Mouse (Mus musculus): Measurements from ENCODE around the gene Trim27.

DNA sequence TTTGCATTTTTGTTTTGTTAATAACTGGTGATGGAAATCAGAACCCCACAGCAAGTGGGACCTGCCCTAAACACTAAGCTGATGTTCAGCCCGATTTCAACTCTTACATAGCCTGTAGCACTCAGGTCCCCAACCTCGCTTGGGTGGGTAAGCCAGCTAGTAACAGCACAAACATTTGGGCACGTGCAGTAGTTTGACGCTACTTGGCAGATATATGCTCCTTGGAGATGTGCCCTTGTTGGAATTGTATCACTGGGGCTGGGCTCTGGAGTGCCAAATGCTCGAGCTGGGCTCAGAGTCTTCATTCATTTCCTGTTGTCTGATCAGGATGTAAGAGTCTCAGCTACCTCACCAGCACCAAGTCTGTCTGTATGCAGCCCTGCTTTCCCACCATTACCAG is 16.7 kb upstream of the Trim27 start:
- TF ChIP-seq TAL1 (IDR thresholded peaks at IDR 0.05; ENCODE audit: low read length) (no peak), GATA1 (IDR thresholded peaks at IDR 0.05; ENCODE audit: low read length) (no peak)

Measured in erythroblast, embryonic 14.5 days (primary cell).